Mouse (Mus musculus) forebrain, embryonic 10.5 days (tissue): ENCODE measurements around the gene Sec23a. TPM values are rescaled to one million over a fixed set of nuclear protein-coding genes. Genes with fewer than 3 reads are reported as not detected.

Experiments
- polyA plus RNA-seq: library from polyadenylated mRNA; unstranded; fragments of >200 nt; fragmentation: Nextera tagmentation; extraction: Ambion mirVana; gene quantifications from 2 replicates; pipeline ENCODE4 v1.2.1, GENCODE M21; 2016

Gene Sec23a
- polyA plus RNA-seq, 1 experiment from 2014 or later = 56.3 TPM

Other genes with a start within 250 kb of the Sec23a start
- 42.3 and 42.8 TPM in 2 replicates for gene Gemin2, start 1.4 kb upstream of the Sec23a start, polyA plus RNA-seq
- gene Trappc6b, start 49.5 kb upstream of the Sec23a start, polyA plus RNA-seq = 65.5 and 66.3 TPM in 2 replicates
- 122 and 133 TPM in 2 replicates for gene Pnn, start 54.9 kb upstream of the Sec23a start, polyA plus RNA-seq
- gene Mia2, start 83.8 kb upstream of the Sec23a start, polyA plus RNA-seq = 43.8 and 46.3 TPM in 2 replicates
- gene Fbxo33, start 207.7 kb upstream of the Sec23a start, polyA plus RNA-seq = 5.0 and 6.1 TPM in 2 replicates